In genomic region chr12:37540994-37541393, GRCm38 (mm10) we compare ENCODE assay signal across 25 mouse cellular contexts.
DNase-seq lines count a peak whose midpoint lies in the region; ATAC-seq lines count a peak whose summit lies in the region.
"Had no signal": no experiment of that assay in that cellular context is flagged by ENCODE, and none has a peak within 500 bp of the region (broad histone marks: within the 10 kb centered on the region; RNA-seq: fewer than 3 reads in every experiment).

No protein-coding gene starts in this region.

- no peaks in the 10 kb centered on the region for H3K4me1 ChIP-seq in hindbrain, embryonic 13.5 days (replicated peaks)
- no peaks in the 10 kb centered on the region for H3K4me1 ChIP-seq in hindbrain, embryonic 16.5 days (ENCODE audit: control insufficient read depth, insufficient read depth, low read depth, low read length)
- no peaks in the 10 kb centered on the region for H3K4me1 ChIP-seq in neural tube, embryonic 11.5 days (ENCODE audit: control insufficient read depth, insufficient read depth, low read length)
- no peaks in the 10 kb centered on the region for H3K4me1 ChIP-seq in midbrain, embryonic 16.5 days (ENCODE audit: control insufficient read depth, insufficient read depth, low read length)
- H3K4me1 ChIP-seq: embryonic facial prominence, embryonic 13.5 days; forebrain, embryonic 15.5 days; liver, embryonic 12.5 days; lung, embryonic 15.5 days; stomach, embryonic 15.5 days had no signal

- no peak overlapping the region for H3K4me3 ChIP-seq in hindbrain, embryonic 13.5 days
- no peak overlapping the region for H3K4me3 ChIP-seq in hindbrain, embryonic 16.5 days (ENCODE audit: low read length)
- no peak overlapping the region for H3K4me3 ChIP-seq in neural tube, embryonic 11.5 days (ENCODE audit: low read depth, low read length)
- H3K4me3 ChIP-seq in midbrain, embryonic 16.5 days (ENCODE audit: low read depth, low read length): no peak overlapping the region
- H3K4me3 ChIP-seq: embryonic facial prominence, embryonic 13.5 days; forebrain, embryonic 15.5 days; liver, embryonic 12.5 days; lung, embryonic 15.5 days; stomach, embryonic 15.5 days had no signal

- peak; percentile 52 for DNase-seq in embryo, embryonic 11.5 days (ENCODE audit: low read depth, low spot score)
- DNase-seq in hindlimb bud, embryonic 11.5 days (ENCODE audit: extremely low spot score, low read depth, low spot score): peak; percentile 64
- no peak for DNase-seq in neural tube, embryonic 11.5 days (ENCODE audit: low spot score)
- no peak for DNase-seq in spleen, postnatal 4 days (ENCODE audit: low spot score in 2 of 2)
- DNase-seq: adrenal gland, postnatal 14 days; cerebellum, adult 11 months; cerebellum, postnatal 10 days; gastrocnemius, postnatal 36 days; heart, postnatal 10 days; kidney, adult 9 months; kidney, postnatal 4 days; lung, postnatal 4 days; right cerebral cortex, postnatal 25 days; thymus, adult 18-20 months had no signal

- WGBS in hindbrain, embryonic 13.5 days: 42% methylated on average over 1 of the region's 1 CpGs
- 36% methylated on average over 1 of the region's 1 CpGs for WGBS in hindbrain, embryonic 16.5 days
- 52% methylated on average over 1 of the region's 1 CpGs for WGBS in neural tube, embryonic 11.5 days
- WGBS in midbrain, embryonic 16.5 days: 83% methylated on average over 1 of the region's 1 CpGs

- no peak overlapping the region for H3K27ac ChIP-seq in hindbrain, embryonic 13.5 days
- H3K27ac ChIP-seq in hindbrain, embryonic 16.5 days (ENCODE audit: low read depth, low read length): no peak overlapping the region
- H3K27ac ChIP-seq in neural tube, embryonic 11.5 days (ENCODE audit: low read depth, low read length): no peak overlapping the region
- H3K27ac ChIP-seq in midbrain, embryonic 16.5 days (ENCODE audit: low read length): no peak overlapping the region
- H3K27ac ChIP-seq: embryonic facial prominence, embryonic 13.5 days; forebrain, embryonic 15.5 days; liver, embryonic 12.5 days; lung, embryonic 15.5 days; stomach, embryonic 15.5 days had no signal

- no peaks in the 10 kb centered on the region for H3K36me3 ChIP-seq in hindbrain, embryonic 13.5 days
- no peaks in the 10 kb centered on the region for H3K36me3 ChIP-seq in hindbrain, embryonic 16.5 days (ENCODE audit: control insufficient read depth, insufficient read depth, low read length)
- H3K36me3 ChIP-seq in neural tube, embryonic 11.5 days (ENCODE audit: control insufficient read depth, insufficient read depth, low read length): no peaks in the 10 kb centered on the region
- no peaks in the 10 kb centered on the region for H3K36me3 ChIP-seq in midbrain, embryonic 16.5 days (ENCODE audit: control insufficient read depth, insufficient read depth, low read length)
- H3K36me3 ChIP-seq: embryonic facial prominence, embryonic 13.5 days; forebrain, embryonic 15.5 days; liver, embryonic 12.5 days; lung, embryonic 15.5 days; stomach, embryonic 15.5 days had no signal

- no peak overlapping the region for H3K4me2 ChIP-seq in hindbrain, embryonic 13.5 days
- no peak overlapping the region for H3K4me2 ChIP-seq in hindbrain, embryonic 16.5 days (ENCODE audit: low read length)
- H3K4me2 ChIP-seq in neural tube, embryonic 11.5 days (ENCODE audit: low read depth): no peak overlapping the region
- no peak overlapping the region for H3K4me2 ChIP-seq in midbrain, embryonic 16.5 days (ENCODE audit: low read length)
- H3K4me2 ChIP-seq: embryonic facial prominence, embryonic 13.5 days; forebrain, embryonic 15.5 days; heart, embryonic 11.5 days; liver, embryonic 12.5 days; lung, embryonic 15.5 days; midbrain, embryonic 11.5 days; stomach, embryonic 15.5 days had no signal

- no peaks in the 10 kb centered on the region for H3K9me3 ChIP-seq in hindbrain, embryonic 13.5 days
- no peaks in the 10 kb centered on the region for H3K9me3 ChIP-seq in hindbrain, embryonic 16.5 days (ENCODE audit: control insufficient read depth, low read length)
- no peaks in the 10 kb centered on the region for H3K9me3 ChIP-seq in neural tube, embryonic 11.5 days (ENCODE audit: control insufficient read depth, low read length)
- no peaks in the 10 kb centered on the region for H3K9me3 ChIP-seq in midbrain, embryonic 16.5 days (replicated peaks; ENCODE audit: control insufficient read depth, low read length, poor library complexity, severe bottlenecking)
- H3K9me3 ChIP-seq: embryonic facial prominence, embryonic 13.5 days; forebrain, embryonic 15.5 days; liver, embryonic 12.5 days; lung, embryonic 15.5 days; stomach, embryonic 15.5 days had no signal

- ATAC-seq in hindbrain, embryonic 13.5 days (ENCODE audit: low FRiP score): 0 out of 2 replicates have a peak, but pooled peaks have one; percentile 57
- no peak for ATAC-seq in hindbrain, embryonic 16.5 days
- peak; percentile 63; the same call in 1 of the 2 replicates for ATAC-seq in neural tube, embryonic 11.5 days (ENCODE audit: insufficient read depth, low FRiP score, low TSS enrichment)
- ATAC-seq in midbrain, embryonic 16.5 days: no peak
- ATAC-seq: forebrain, embryonic 15.5 days; liver, embryonic 12.5 days had no signal

- no peaks in the 10 kb centered on the region for H3K27me3 ChIP-seq in hindbrain, embryonic 13.5 days
- no peaks in the 10 kb centered on the region for H3K27me3 ChIP-seq in hindbrain, embryonic 16.5 days (replicated peaks; ENCODE audit: control insufficient read depth, insufficient read depth, low read length)
- H3K27me3 ChIP-seq in neural tube, embryonic 11.5 days (ENCODE audit: control insufficient read depth, insufficient read depth, low read length): no peaks in the 10 kb centered on the region
- H3K27me3 ChIP-seq in midbrain, embryonic 16.5 days (ENCODE audit: control insufficient read depth, insufficient read depth, low read depth, low read length): no peaks in the 10 kb centered on the region
- H3K27me3 ChIP-seq: CH12.LX; embryonic facial prominence, embryonic 13.5 days; forebrain, embryonic 15.5 days; liver, embryonic 12.5 days; lung, embryonic 15.5 days; stomach, embryonic 15.5 days had no signal

- H3K9ac ChIP-seq in hindbrain, embryonic 13.5 days: no peak overlapping the region
- no peak overlapping the region for H3K9ac ChIP-seq in hindbrain, embryonic 16.5 days (ENCODE audit: low read depth, low read length)
- H3K9ac ChIP-seq in neural tube, embryonic 11.5 days (ENCODE audit: low read length): no peak overlapping the region
- H3K9ac ChIP-seq in midbrain, embryonic 16.5 days (ENCODE audit: low read depth, low read length): no peak overlapping the region
- H3K9ac ChIP-seq: embryonic facial prominence, embryonic 13.5 days; forebrain, embryonic 15.5 days; liver, embryonic 12.5 days; lung, embryonic 15.5 days; stomach, embryonic 15.5 days had no signal

Comparison
In these comparisons a context has a peak if more than half of its experiments do, and no peak if none do; other contexts are left out.
1. ATAC-seq: peak in hindbrain, embryonic 13.5 days (single experiment) and neural tube, embryonic 11.5 days (single experiment); none in hindbrain, embryonic 16.5 days (single experiment) and midbrain, embryonic 16.5 days (single experiment).
2. DNase-seq: peak in embryo, embryonic 11.5 days (single experiment) and hindlimb bud, embryonic 11.5 days (single experiment); none in neural tube, embryonic 11.5 days (single experiment) and spleen, postnatal 4 days (0 of 2).